Mouse (Mus musculus): ENCODE data around the gene Vars2.

The Vars2 gene

DNA sequence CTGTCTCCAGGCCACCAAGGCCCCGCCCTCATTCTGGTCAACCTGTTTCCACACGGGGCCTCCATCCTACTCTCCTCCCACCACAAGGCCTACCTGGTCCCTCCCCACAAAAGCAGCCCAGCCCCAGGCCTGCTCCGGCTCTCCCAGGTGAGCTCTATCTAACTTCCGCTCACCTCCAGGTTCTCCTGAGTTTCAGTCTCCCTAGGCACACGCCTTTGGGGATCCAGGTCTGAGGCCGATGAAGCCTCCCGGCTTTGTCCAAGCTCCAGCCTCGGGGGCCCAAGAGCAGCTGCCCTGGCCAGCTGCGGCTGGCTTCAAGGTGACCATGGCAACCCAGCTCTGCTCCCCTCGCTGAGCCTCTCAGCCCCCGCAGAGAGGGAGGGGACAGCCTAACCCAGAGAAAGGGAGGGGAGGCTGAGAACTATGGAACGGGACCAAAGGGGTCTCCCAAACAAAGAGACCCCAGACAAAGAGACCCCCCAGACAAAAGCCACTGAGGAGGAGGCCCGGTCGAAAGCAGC, 36.4 kb upstream of the Vars2 start:
- Histone ChIP-seq H3K36me3 (ENCODE audit: insufficient read depth, low read length) (no peaks in the 10 kb centered on the region), H3K9me3 (ENCODE audit: low read length) (no peaks in the 10 kb centered on the region), H3K27me3 (ENCODE audit: insufficient read depth, low read length) (peaks cover 49% of the 10 kb centered on the region), H3K4me1 (replicated peaks; ENCODE audit: low read depth, low read length) (peaks cover 88% of the 10 kb centered on the region), H3K4me3 (replicated peaks; ENCODE audit: low read length) (peak overlapping the region; percentile 61)
- no peak for TF ChIP-seq POU5F1 (IDR thresholded peaks at IDR 0.05; ENCODE audit: borderline replicate concordance, low read length)
- no peak for TF ChIP-seq NANOG (IDR thresholded peaks at IDR 0.05; ENCODE audit: borderline replicate concordance, low read length)
- TF ChIP-seq CTCF (conservative IDR thresholded peaks at IDR 0.05; ENCODE audit: low read length) = no peak

DNA sequence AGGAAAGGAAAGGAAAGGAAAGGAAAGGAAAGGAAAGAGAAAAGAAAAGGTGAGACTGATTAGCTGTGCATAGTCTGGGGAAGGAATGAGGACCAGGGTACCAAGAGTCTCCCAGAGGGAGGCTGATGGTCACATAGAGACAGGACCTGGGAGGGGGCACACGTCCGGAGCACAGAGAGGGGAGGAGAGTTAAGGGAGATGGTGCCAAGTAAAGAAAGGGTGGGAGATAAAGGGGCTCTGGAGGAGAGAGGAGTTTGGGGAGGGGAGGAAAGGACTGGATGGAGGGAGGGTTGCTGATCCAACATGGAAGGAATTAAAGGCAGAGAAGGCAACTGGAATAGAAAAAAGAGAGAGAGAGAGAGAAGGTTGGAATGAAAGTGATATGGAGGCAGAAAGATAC, 35.7 kb upstream of the Vars2 start:
- Histone ChIP-seq H3K27me3 (ENCODE audit: insufficient read depth, low read length) (peaks cover 49% of the 10 kb centered on the region), H3K4me1 (replicated peaks; ENCODE audit: low read depth, low read length) (peaks cover 88% of the 10 kb centered on the region)
- TF ChIP-seq POU5F1 (IDR thresholded peaks at IDR 0.05; ENCODE audit: borderline replicate concordance, low read length) = no peak
- TF ChIP-seq CTCF (conservative IDR thresholded peaks at IDR 0.05; ENCODE audit: low read length) = no peak
- no peak for TF ChIP-seq NANOG (IDR thresholded peaks at IDR 0.05; ENCODE audit: borderline replicate concordance, low read length)

DNA sequence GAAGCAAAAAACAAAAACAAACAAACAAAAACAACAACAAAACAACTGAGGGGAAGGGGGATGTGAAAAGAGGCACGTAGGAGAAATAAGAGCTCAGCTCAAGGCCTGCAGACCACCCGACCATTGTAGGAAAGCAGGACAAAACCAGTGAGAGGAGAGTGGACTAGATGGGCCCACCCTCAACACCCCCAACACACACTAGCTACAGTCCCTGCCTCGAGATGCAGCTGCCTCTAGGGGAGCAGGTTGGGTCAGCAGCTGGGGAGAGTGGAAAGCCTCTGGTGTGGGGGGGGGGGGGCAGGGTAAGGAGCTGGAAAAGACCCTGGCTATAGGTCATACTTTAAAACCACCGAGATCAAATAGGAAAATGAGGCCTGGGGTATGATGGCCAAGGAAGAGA, 35.2 kb upstream of the Vars2 start:
- peak overlapping the region; percentile 82; the same call in 1 of the 2 replicates for H3K4me3 ChIP-seq (replicated peaks; ENCODE audit: low read length)
- H3K9me3 ChIP-seq (ENCODE audit: low read length) = no peaks in the 10 kb centered on the region
- H3K36me3 ChIP-seq (ENCODE audit: insufficient read depth, low read length) = no peaks in the 10 kb centered on the region
- H3K27me3 ChIP-seq (ENCODE audit: insufficient read depth, low read length) = peaks cover 49% of the 10 kb centered on the region
- TF ChIP-seq CTCF (conservative IDR thresholded peaks at IDR 0.05; ENCODE audit: low read length) (no peak), NANOG (IDR thresholded peaks at IDR 0.05; ENCODE audit: borderline replicate concordance, low read length) (no peak), POU5F1 (IDR thresholded peaks at IDR 0.05; ENCODE audit: borderline replicate concordance, low read length) (no peak)
- peaks cover 88% of the 10 kb centered on the region for H3K4me1 ChIP-seq (replicated peaks; ENCODE audit: low read depth, low read length)

More for the DNA sequence above, 35.7 kb upstream of the Vars2 start:
- no peaks in the 10 kb centered on the region for H3K36me3 ChIP-seq (ENCODE audit: insufficient read depth, low read length)
- H3K4me3 ChIP-seq (replicated peaks; ENCODE audit: low read length) = no peak overlapping the region
- H3K9me3 ChIP-seq (ENCODE audit: low read length) = no peaks in the 10 kb centered on the region

DNA sequence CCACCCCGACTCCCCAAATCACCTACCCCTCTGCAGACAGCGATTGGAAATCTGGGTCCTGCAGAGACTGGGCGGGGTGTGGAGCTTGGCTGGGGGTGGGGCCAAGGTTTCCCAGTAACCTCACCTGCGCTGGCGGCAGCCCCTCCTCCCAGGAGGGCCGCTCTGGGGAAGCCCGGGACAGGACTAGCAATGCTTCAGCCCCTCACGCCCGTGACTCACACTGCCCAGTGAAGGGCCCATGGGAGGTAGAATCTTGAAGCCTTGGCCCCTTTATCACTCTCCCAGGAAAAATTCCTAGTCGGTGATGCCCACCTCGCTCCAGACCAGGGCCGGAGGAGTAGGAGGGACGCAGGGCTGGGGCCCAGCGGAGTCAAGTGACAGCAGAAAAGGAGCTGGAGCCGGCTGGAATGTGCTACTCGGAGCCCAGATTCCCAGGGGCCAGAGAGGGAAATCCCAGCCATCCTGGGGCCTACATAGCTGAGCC, 34.6 kb upstream of the Vars2 start:
- TF ChIP-seq NANOG (IDR thresholded peaks at IDR 0.05; ENCODE audit: borderline replicate concordance, low read length) (no peak), CTCF (conservative IDR thresholded peaks at IDR 0.05; ENCODE audit: low read length) (no peak), POU5F1 (IDR thresholded peaks at IDR 0.05; ENCODE audit: borderline replicate concordance, low read length) (no peak)
- peaks cover 88% of the 10 kb centered on the region for H3K4me1 ChIP-seq (replicated peaks; ENCODE audit: low read depth, low read length)
- H3K27me3 ChIP-seq (ENCODE audit: insufficient read depth, low read length) = peaks cover 49% of the 10 kb centered on the region
- H3K4me3 ChIP-seq (replicated peaks; ENCODE audit: low read length) = peak overlapping the region; percentile 82
- no peaks in the 10 kb centered on the region for H3K9me3 ChIP-seq (ENCODE audit: low read length)
- H3K36me3 ChIP-seq (ENCODE audit: insufficient read depth, low read length) = no peaks in the 10 kb centered on the region

DNA sequence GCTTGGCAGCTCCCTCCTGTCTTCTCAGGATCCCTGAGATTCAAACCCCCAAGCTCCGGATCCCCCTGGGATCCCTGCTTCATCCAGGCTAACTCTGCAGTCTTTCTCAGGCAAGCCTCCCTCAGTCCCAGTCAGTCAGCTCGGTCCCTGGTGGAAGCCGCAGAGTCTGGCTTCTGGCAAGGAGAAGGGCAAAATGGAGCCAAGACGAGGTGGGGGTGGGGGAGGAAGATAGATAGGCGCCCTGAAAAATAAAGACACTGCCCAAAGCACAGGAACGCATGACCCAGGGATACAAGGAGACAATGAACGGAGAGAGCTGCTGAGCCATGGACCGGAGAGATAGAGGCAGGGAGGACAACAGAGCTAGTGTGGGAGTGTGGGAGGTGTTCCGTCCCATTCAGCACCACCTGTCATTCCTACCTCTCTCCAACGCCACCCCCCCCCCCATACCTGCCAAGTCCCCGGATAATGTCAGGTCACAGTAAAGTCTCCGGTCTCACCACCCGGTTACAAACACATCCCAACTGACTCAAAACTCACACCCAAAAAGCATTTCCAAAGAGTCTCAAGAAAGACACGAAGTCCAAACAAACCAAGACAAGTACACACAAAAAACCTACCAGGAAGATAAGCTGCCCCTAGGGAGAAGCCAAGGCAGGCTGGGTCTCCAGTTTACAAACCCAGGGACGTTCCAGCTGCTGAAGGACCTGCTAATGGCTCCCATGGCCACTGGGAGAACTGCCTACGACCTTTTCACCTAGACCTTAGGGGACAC, 34.0 kb upstream of the Vars2 start:
- H3K27me3 ChIP-seq (ENCODE audit: insufficient read depth, low read length) = peaks cover 49% of the 10 kb centered on the region
- H3K4me1 ChIP-seq (replicated peaks; ENCODE audit: low read depth, low read length) = peaks cover 93% of the 10 kb centered on the region
- H3K9me3 ChIP-seq (ENCODE audit: low read length) = no peaks in the 10 kb centered on the region
- peak overlapping the region; percentile 82 for H3K4me3 ChIP-seq (replicated peaks; ENCODE audit: low read length)
- no peak for TF ChIP-seq NANOG (IDR thresholded peaks at IDR 0.05; ENCODE audit: borderline replicate concordance, low read length)
- TF ChIP-seq CTCF (conservative IDR thresholded peaks at IDR 0.05; ENCODE audit: low read length) = no peak
- no peak for TF ChIP-seq POU5F1 (IDR thresholded peaks at IDR 0.05; ENCODE audit: borderline replicate concordance, low read length)
- H3K36me3 ChIP-seq (ENCODE audit: insufficient read depth, low read length) = no peaks in the 10 kb centered on the region

DNA sequence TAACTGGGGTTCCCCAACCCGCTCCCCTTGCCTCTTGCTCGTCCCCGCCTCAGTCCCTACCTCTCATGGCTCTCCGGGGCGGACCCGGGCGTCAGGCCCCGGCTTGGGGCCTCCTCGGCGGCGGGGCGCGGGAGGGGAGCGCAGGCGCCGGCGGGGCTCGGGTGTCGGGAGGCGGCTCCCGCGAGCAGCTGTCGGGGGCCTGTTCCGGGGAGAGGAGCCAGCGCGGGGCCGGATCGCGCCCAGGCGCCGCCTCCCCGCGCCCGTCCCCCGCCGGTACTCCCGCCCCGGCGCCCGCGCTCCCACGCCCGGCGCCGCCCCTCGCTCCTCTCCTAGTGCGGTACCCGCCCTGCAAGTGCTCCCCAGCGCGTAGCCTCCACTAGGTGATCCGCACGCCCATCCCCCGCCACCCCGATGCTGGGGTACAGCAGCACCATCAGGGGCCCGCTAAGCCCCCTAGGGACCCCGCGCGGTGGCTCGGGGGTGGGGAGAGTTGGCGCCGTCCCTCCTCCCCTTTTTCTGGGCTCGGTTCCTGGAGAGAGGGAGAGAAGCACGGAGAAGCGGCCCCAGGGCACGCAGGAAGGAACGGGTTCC, 33.1 kb upstream of the Vars2 start:
- peaks cover 92% of the 10 kb centered on the region for H3K4me1 ChIP-seq (replicated peaks; ENCODE audit: low read depth, low read length)
- H3K27me3 ChIP-seq (ENCODE audit: insufficient read depth, low read length) = peaks cover 49% of the 10 kb centered on the region
- TF ChIP-seq NANOG (IDR thresholded peaks at IDR 0.05; ENCODE audit: borderline replicate concordance, low read length) (no peak), CTCF (conservative IDR thresholded peaks at IDR 0.05; ENCODE audit: low read length) (no peak), POU5F1 (IDR thresholded peaks at IDR 0.05; ENCODE audit: borderline replicate concordance, low read length) (no peak)
- no peaks in the 10 kb centered on the region for H3K36me3 ChIP-seq (ENCODE audit: insufficient read depth, low read length)
- no peaks in the 10 kb centered on the region for H3K9me3 ChIP-seq (ENCODE audit: low read length)
- peak overlapping the region; percentile 82 for H3K4me3 ChIP-seq (replicated peaks; ENCODE audit: low read length)

DNA sequence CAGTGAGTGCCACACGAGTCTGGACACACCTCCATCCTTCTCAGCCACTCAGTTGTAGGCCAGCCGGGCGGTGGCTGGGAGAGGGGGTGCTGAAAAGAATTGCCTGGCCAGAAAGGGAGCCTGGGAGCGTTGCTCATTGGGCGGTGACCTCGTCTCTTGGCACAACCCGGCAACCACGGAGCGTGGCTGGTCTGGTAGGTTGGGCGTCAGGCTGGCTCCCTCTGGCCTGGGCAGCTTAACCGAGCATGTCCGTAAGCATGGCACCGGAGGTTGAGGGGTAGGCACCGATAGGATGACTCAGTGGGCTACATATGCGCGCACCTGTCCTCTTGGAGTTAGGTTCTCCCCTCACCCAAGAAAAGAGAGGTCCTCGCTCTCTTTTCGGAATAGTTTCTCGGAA, 32.5 kb upstream of the Vars2 start:
- TF ChIP-seq POU5F1 (IDR thresholded peaks at IDR 0.05; ENCODE audit: borderline replicate concordance, low read length) (no peak), CTCF (conservative IDR thresholded peaks at IDR 0.05; ENCODE audit: low read length) (no peak)
- Histone ChIP-seq H3K4me1 (replicated peaks; ENCODE audit: low read depth, low read length) (peaks cover 90% of the 10 kb centered on the region), H3K36me3 (ENCODE audit: insufficient read depth, low read length) (no peaks in the 10 kb centered on the region), H3K9me3 (ENCODE audit: low read length) (no peaks in the 10 kb centered on the region), H3K4me3 (replicated peaks; ENCODE audit: low read length) (peak overlapping the region; percentile 82), H3K27me3 (ENCODE audit: insufficient read depth, low read length) (peaks cover 48% of the 10 kb centered on the region)

DNA sequence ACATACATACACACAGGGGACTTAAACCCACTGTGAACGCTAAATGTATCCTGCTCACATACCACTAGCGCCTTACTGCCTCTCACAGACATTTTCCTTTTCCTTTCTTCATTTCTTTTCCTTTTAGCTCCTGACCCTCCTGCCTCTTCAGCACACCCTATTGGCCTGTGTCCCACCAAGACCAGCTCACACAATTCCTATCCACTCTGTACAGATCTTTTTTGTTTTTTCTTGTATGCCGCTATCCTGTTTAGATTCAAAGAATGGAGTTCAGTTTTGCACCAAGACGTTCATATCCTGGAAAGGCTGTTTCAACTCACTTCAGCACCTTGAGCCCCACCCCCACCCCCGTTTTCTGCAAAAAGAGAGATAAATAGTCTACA, 31.1 kb upstream of the Vars2 start:
- peaks cover 2% of the 10 kb centered on the region for H3K36me3 ChIP-seq (ENCODE audit: insufficient read depth, low read length)
- H3K4me1 ChIP-seq (replicated peaks; ENCODE audit: low read depth, low read length) = peaks cover 80% of the 10 kb centered on the region
- H3K9me3 ChIP-seq (ENCODE audit: low read length) = no peaks in the 10 kb centered on the region
- H3K27me3 ChIP-seq (ENCODE audit: insufficient read depth, low read length) = peaks cover 37% of the 10 kb centered on the region
- TF ChIP-seq POU5F1 (IDR thresholded peaks at IDR 0.05; ENCODE audit: borderline replicate concordance, low read length) = no peak
- TF ChIP-seq CTCF (conservative IDR thresholded peaks at IDR 0.05; ENCODE audit: low read length) = no peak
- no peak for TF ChIP-seq NANOG (IDR thresholded peaks at IDR 0.05; ENCODE audit: borderline replicate concordance, low read length)
- peak overlapping the region; percentile 76 for H3K4me3 ChIP-seq (replicated peaks; ENCODE audit: low read length)
